Comparison of ENCODE assay signal across 8 mouse cellular contexts in genomic region chr15:78429139-78429459, GRCm38 (mm10). TPM values are rescaled to one million over a fixed set of nuclear protein-coding genes. Genes with fewer than 3 reads are reported as not detected.
DNase-seq lines count a peak whose midpoint lies in the region; ATAC-seq and TF ChIP-seq lines count a peak whose summit lies in the region.

No protein-coding gene starts in this region.

- no peaks in the 10 kb centered on the region for H3K27me3 ChIP-seq in kidney, embryonic 16.5 days (ENCODE audit: insufficient read depth, low read length)
- no peaks in the 10 kb centered on the region for H3K27me3 ChIP-seq in embryonic facial prominence, embryonic 15.5 days
- no peaks in the 10 kb centered on the region for H3K27me3 ChIP-seq in midbrain, postnatal 0 days (ENCODE audit: insufficient read depth, low read length)

- no peak for DNase-seq in kidney, adult 18-20 months
- DNase-seq in large intestine, adult 2 months (ENCODE audit: low read depth, low spot score), result peak; percentile 73
- DNase-seq in midbrain, postnatal 0 days (ENCODE audit: low spot score), result no peak
- no peak for DNase-seq in natural killer cell, adult 2 months (ENCODE audit: low spot score in 2 of 2)
- no peak for DNase-seq in cerebellum, postnatal 14 days
- no peak for DNase-seq in gastrocnemius, adult 18-20 months (ENCODE audit: low spot score)

- H3K9me3 ChIP-seq in kidney, embryonic 16.5 days (ENCODE audit: low read length), result no peaks in the 10 kb centered on the region
- no peaks in the 10 kb centered on the region for H3K9me3 ChIP-seq in embryonic facial prominence, embryonic 15.5 days (replicated peaks)
- no peaks in the 10 kb centered on the region for H3K9me3 ChIP-seq in midbrain, postnatal 0 days (ENCODE audit: low read length)

- peak overlapping the region; percentile 82 for H3K4me3 ChIP-seq in kidney, embryonic 16.5 days (ENCODE audit: low read length)
- H3K4me3 ChIP-seq in embryonic facial prominence, embryonic 15.5 days (replicated peaks), result peak overlapping the region; percentile 76
- H3K4me3 ChIP-seq in midbrain, postnatal 0 days (ENCODE audit: low read depth, low read length), result peak overlapping the region; percentile 72

- H3K9ac ChIP-seq in kidney, embryonic 16.5 days (replicated peaks; ENCODE audit: low read length), result peak overlapping the region; percentile 76
- peak overlapping the region; percentile 53 for H3K9ac ChIP-seq in embryonic facial prominence, embryonic 15.5 days
- H3K9ac ChIP-seq in midbrain, postnatal 0 days (replicated peaks; ENCODE audit: low read length, poor library complexity, severe bottlenecking), result peak overlapping the region; percentile 94

- H3K4me2 ChIP-seq in kidney, embryonic 16.5 days (replicated peaks; ENCODE audit: low read depth, low read length), result peak overlapping the region; percentile 83
- peak overlapping the region; percentile 73 for H3K4me2 ChIP-seq in embryonic facial prominence, embryonic 15.5 days (replicated peaks)
- peak overlapping the region; percentile 87 for H3K4me2 ChIP-seq in midbrain, postnatal 0 days (ENCODE audit: low read depth, low read length, poor library complexity, severe bottlenecking)

- no peak; the same call in 1 of the 2 replicates for ATAC-seq in kidney, embryonic 16.5 days (ENCODE audit: low FRiP score, low TSS enrichment)
- ATAC-seq in embryonic facial prominence, embryonic 15.5 days (ENCODE audit: insufficient number of reproducible peaks, low FRiP score, low TSS enrichment, low read depth), result no peak
- no peak for ATAC-seq in midbrain, postnatal 0 days (ENCODE audit: low FRiP score)

- TF ChIP-seq CTCF in midbrain, postnatal 0 days (IDR thresholded peaks at IDR 0.05), result no peak

- peaks cover 5% of the 10 kb centered on the region; the same call in 1 of the 2 replicates for H3K36me3 ChIP-seq in kidney, embryonic 16.5 days (ENCODE audit: insufficient read depth, low read length)
- peaks cover 26% of the 10 kb centered on the region for H3K36me3 ChIP-seq in embryonic facial prominence, embryonic 15.5 days
- peaks cover 28% of the 10 kb centered on the region for H3K36me3 ChIP-seq in midbrain, postnatal 0 days (ENCODE audit: insufficient read depth, low read length)

- WGBS in kidney, embryonic 16.5 days, result 9% methylated on average over 3 of the region's 3 CpGs
- 4% methylated on average over 3 of the region's 3 CpGs for WGBS in embryonic facial prominence, embryonic 15.5 days
- WGBS in large intestine, adult 2 months, result 15% methylated on average over 3 of the region's 3 CpGs
- 0% methylated on average over 3 of the region's 3 CpGs for WGBS in midbrain, postnatal 0 days

- peak overlapping the region; percentile 77 for H3K27ac ChIP-seq in kidney, embryonic 16.5 days (ENCODE audit: low read length)
- peak overlapping the region; percentile 76 for H3K27ac ChIP-seq in embryonic facial prominence, embryonic 15.5 days (replicated peaks)
- H3K27ac ChIP-seq in midbrain, postnatal 0 days (ENCODE audit: low read depth, low read length), result peak overlapping the region; percentile 62

- peaks cover 28% of the 10 kb centered on the region for H3K4me1 ChIP-seq in kidney, embryonic 16.5 days (ENCODE audit: insufficient read depth, low read length)
- H3K4me1 ChIP-seq in embryonic facial prominence, embryonic 15.5 days, result peaks cover 25% of the 10 kb centered on the region
- H3K4me1 ChIP-seq in midbrain, postnatal 0 days (ENCODE audit: insufficient read depth, low read length), result peaks cover 10% of the 10 kb centered on the region; the same call in 1 of the 2 replicates

RNA-seq across cellular contexts. Expression of gene Kctd17, which starts 0.7 kb away (rescaled TPM):
- 41.5 and 43.1 TPM in 2 replicates for polyA plus RNA-seq in kidney, embryonic 16.5 days (2015; fragmentation: Nextera tagmentation; extraction: Ambion mirVana)
- 59.0 and 62.5 TPM in 2 replicates for polyA plus RNA-seq in embryonic facial prominence, embryonic 15.5 days (2015; fragmentation: Nextera tagmentation; extraction: Ambion mirVana)
- 30.7 and 33.7 TPM in 2 replicates for polyA plus RNA-seq in large intestine, adult 2 months (2012; rRNA removed)
- 156 and 164 TPM in 2 replicates for total RNA-seq in midbrain, postnatal 0 days (2014; rRNA removed)
- 152 and 173 TPM in 2 replicates for polyA plus RNA-seq in midbrain, postnatal 0 days (2015; fragmentation: Nextera tagmentation; extraction: Ambion mirVana)
- total RNA-seq in gastrocnemius, adult 18-20 months (2021), result 10 to 100 TPM in 1 of 2 experiments, 1 to 10 TPM in 1; 8.4 to 13.9 TPM

RNA-seq across cellular contexts. Expression of gene Mpst, which starts 22.9 kb away (rescaled TPM):
- 3.2 and 5.3 TPM in 2 replicates for polyA plus RNA-seq in kidney, embryonic 16.5 days (2015; fragmentation: Nextera tagmentation; extraction: Ambion mirVana)
- polyA plus RNA-seq in embryonic facial prominence, embryonic 15.5 days (2015; fragmentation: Nextera tagmentation; extraction: Ambion mirVana), result 2.8 and 4.1 TPM in 2 replicates
- polyA plus RNA-seq in large intestine, adult 2 months (2012; rRNA removed), result 92.9 and 135 TPM in 2 replicates
- total RNA-seq in midbrain, postnatal 0 days (2014; rRNA removed), result 70.1 and 84.8 TPM in 2 replicates
- 3.2 and 3.8 TPM in 2 replicates for polyA plus RNA-seq in midbrain, postnatal 0 days (2015; fragmentation: Nextera tagmentation; extraction: Ambion mirVana)
- total RNA-seq in gastrocnemius, adult 18-20 months (2021), result 10 to 100 TPM; 56.5 to 65.3 TPM

RNA-seq across cellular contexts. Expression of gene Tst, which starts 23.4 kb away (rescaled TPM):
- polyA plus RNA-seq in kidney, embryonic 16.5 days (2015; fragmentation: Nextera tagmentation; extraction: Ambion mirVana), result 64.4 and 76.4 TPM in 2 replicates
- 49.1 and 68.9 TPM in 2 replicates for polyA plus RNA-seq in embryonic facial prominence, embryonic 15.5 days (2015; fragmentation: Nextera tagmentation; extraction: Ambion mirVana)
- 19.9 and 39.4 TPM in 2 replicates for polyA plus RNA-seq in large intestine, adult 2 months (2012; rRNA removed)
- 31.3 and 34.8 TPM in 2 replicates for total RNA-seq in midbrain, postnatal 0 days (2014; rRNA removed)
- 34.4 and 40.0 TPM in 2 replicates for polyA plus RNA-seq in midbrain, postnatal 0 days (2015; fragmentation: Nextera tagmentation; extraction: Ambion mirVana)
- total RNA-seq in gastrocnemius, adult 18-20 months (2021), result 10 to 100 TPM; 21.7 to 24.2 TPM

RNA-seq across cellular contexts. Expression of gene Tex33, which starts 33.4 kb away (rescaled TPM):
- polyA plus RNA-seq in kidney, embryonic 16.5 days (2015; fragmentation: Nextera tagmentation; extraction: Ambion mirVana), result not detected in 2 replicates
- polyA plus RNA-seq in embryonic facial prominence, embryonic 15.5 days (2015; fragmentation: Nextera tagmentation; extraction: Ambion mirVana), result 0.83 TPM in 1 of 2 replicates, not detected in the other
- not detected in 2 replicates for polyA plus RNA-seq in large intestine, adult 2 months (2012; rRNA removed)
- total RNA-seq in midbrain, postnatal 0 days (2014; rRNA removed), result not detected in 2 replicates
- polyA plus RNA-seq in midbrain, postnatal 0 days (2015; fragmentation: Nextera tagmentation; extraction: Ambion mirVana), result 0.16 TPM in 1 of 2 replicates, not detected in the other
- not detected for total RNA-seq in gastrocnemius, adult 18-20 months (2021)

RNA-seq across cellular contexts. Expression of gene Tmprss6, which starts 39.3 kb away (rescaled TPM):
- 0.29 and 0.42 TPM in 2 replicates for polyA plus RNA-seq in kidney, embryonic 16.5 days (2015; fragmentation: Nextera tagmentation; extraction: Ambion mirVana)
- 2.7 and 3.4 TPM in 2 replicates for polyA plus RNA-seq in embryonic facial prominence, embryonic 15.5 days (2015; fragmentation: Nextera tagmentation; extraction: Ambion mirVana)
- polyA plus RNA-seq in large intestine, adult 2 months (2012; rRNA removed), result 0.05 and 0.20 TPM in 2 replicates
- 0.66 TPM in 1 of 2 replicates, not detected in the other for total RNA-seq in midbrain, postnatal 0 days (2014; rRNA removed)
- polyA plus RNA-seq in midbrain, postnatal 0 days (2015; fragmentation: Nextera tagmentation; extraction: Ambion mirVana), result 0.10 and 0.26 TPM in 2 replicates
- total RNA-seq in gastrocnemius, adult 18-20 months (2021), result under 1 TPM in 1 of 2 experiments, not detected in 1; 0.17 TPM

Comparison
In these comparisons a context has a peak if more than half of its experiments do, and no peak if none do; other contexts are left out.
1. RNA of gene Mpst, which starts 22.9 kb away (polyA plus RNA-seq): 92.9 to 135 TPM in large intestine, adult 2 months; 3.2 to 5.3 TPM in kidney, embryonic 16.5 days, 2.8 to 4.1 TPM in embryonic facial prominence, embryonic 15.5 days and 3.2 to 3.8 TPM in midbrain, postnatal 0 days; every median in the first group is over 10 times any median in the second.
2. Peak in every context shown above with its lines, with median percentiles within 50 percentile points of each other: H3K27ac ChIP-seq, H3K4me2 ChIP-seq, H3K4me3 ChIP-seq and H3K9ac ChIP-seq.